Mouse (Mus musculus): ENCODE results near the gene Lmbrd1. TPM values are rescaled to one million over a fixed set of nuclear protein-coding genes. Genes with fewer than 3 reads are reported as not detected.

Lmbrd1 gene
- polyA plus RNA-seq, 1 experiment from 2014 or later, result 31.2 TPM

DNA sequence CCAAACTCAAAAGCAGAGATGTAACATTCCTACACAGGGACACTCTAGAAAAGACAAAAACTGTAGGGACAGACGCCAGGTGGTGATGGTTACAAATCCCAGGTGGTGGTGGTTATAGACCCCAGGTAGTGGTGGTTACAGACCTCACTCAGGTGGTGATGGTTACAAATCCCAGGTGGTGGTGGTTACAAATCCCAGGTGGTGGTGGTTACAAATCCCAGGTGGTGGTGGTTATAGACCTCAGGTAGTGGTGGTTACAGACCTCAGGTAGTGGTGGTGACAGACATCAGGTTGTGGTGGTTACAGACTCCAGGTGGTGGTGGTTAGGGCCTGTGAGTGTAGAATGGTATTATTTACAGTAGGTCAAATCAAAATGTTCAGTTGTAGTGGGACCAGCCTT lies 5.5 kb downstream of the Lmbrd1 start:
- H3K4me2 ChIP-seq, result no peak overlapping the region
- H3K27ac ChIP-seq, result no peak overlapping the region
- no peaks in the 10 kb centered on the region for H3K36me3 ChIP-seq (ENCODE audit: poor library complexity, severe bottlenecking)
- H3K4me1 ChIP-seq, result peaks cover 6% of the 10 kb centered on the region
- WGBS, result 85% methylated on average over 1 of the region's 1 CpGs
- H3K9me3 ChIP-seq (replicated peaks), result no peaks in the 10 kb centered on the region
- no peak overlapping the region for H3K4me3 ChIP-seq
- no peaks in the 10 kb centered on the region for H3K27me3 ChIP-seq
- H3K9ac ChIP-seq, result no peak overlapping the region
- ATAC-seq, result peak; percentile 92

DNA sequence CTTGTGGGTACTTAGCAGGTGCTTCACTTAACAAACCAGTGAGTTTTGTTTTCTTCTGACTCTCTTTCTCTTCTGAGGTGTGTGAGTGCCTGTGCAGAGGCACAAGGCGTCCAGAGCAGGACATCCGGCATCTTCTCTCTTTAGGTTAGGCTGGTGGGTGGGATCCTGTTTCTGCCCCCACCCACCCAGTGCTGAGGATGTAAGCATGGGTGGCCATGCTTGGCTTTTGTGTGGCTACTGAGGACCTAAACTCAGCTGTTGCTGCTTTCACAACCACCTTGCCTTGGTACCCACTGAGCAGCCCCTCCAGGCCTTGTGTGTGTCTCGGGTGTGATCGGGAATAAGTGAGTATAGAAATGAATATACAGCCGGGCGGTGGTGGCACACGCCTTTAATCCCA lies 7.2 kb downstream of the Lmbrd1 start:
- no peak overlapping the region for H3K9ac ChIP-seq
- no peaks in the 10 kb centered on the region for H3K27me3 ChIP-seq
- H3K9me3 ChIP-seq (replicated peaks), result no peaks in the 10 kb centered on the region
- no peaks in the 10 kb centered on the region for H3K36me3 ChIP-seq (ENCODE audit: poor library complexity, severe bottlenecking)
- no peaks in the 10 kb centered on the region for H3K4me1 ChIP-seq
- no peak overlapping the region for H3K27ac ChIP-seq
- no peak overlapping the region for H3K4me3 ChIP-seq
- no peak overlapping the region for H3K4me2 ChIP-seq
- 92% methylated on average over 7 of the region's 7 CpGs for whole genome bisulfite sequencing
- ATAC-seq, result no peak

GRCm38 (mm10) chr1:24686235-24687021 lies 8.0 kb downstream of the Lmbrd1 start:
- ATAC-seq, result peak; percentile 73

GRCm38 (mm10) chr1:24697677-24698076 lies 19.2 kb downstream of the Lmbrd1 start:
- no peak overlapping the region for H3K4me3 ChIP-seq
- H3K9ac ChIP-seq, result no peak overlapping the region
- no peaks in the 10 kb centered on the region for H3K9me3 ChIP-seq (replicated peaks)
- peaks cover 8% of the 10 kb centered on the region for H3K36me3 ChIP-seq (ENCODE audit: poor library complexity, severe bottlenecking)
- H3K4me2 ChIP-seq, result no peak overlapping the region
- no peaks in the 10 kb centered on the region for H3K4me1 ChIP-seq
- no peak for ATAC-seq
- WGBS, result 88% methylated on average over 3 of the region's 3 CpGs
- H3K27me3 ChIP-seq, result no peaks in the 10 kb centered on the region
- H3K27ac ChIP-seq, result no peak overlapping the region

More at GRCm38 (mm10) chr1:24686235-24687021, 8.0 kb downstream of the Lmbrd1 start:
- H3K9ac ChIP-seq, result no peak overlapping the region
- no peak overlapping the region for H3K4me3 ChIP-seq
- no peaks in the 10 kb centered on the region for H3K27me3 ChIP-seq
- WGBS, result 81% methylated on average over 4 of the region's 4 CpGs
- no peaks in the 10 kb centered on the region for H3K4me1 ChIP-seq
- no peak overlapping the region for H3K27ac ChIP-seq
- no peaks in the 10 kb centered on the region for H3K36me3 ChIP-seq (ENCODE audit: poor library complexity, severe bottlenecking)
- H3K9me3 ChIP-seq (replicated peaks), result no peaks in the 10 kb centered on the region
- H3K4me2 ChIP-seq, result no peak overlapping the region

GRCm38 (mm10) chr1:24698146-24698880 lies 19.9 kb downstream of the Lmbrd1 start:
- no peak for ATAC-seq
- H3K4me3 ChIP-seq, result no peak overlapping the region
- H3K4me1 ChIP-seq, result no peaks in the 10 kb centered on the region
- H3K36me3 ChIP-seq (ENCODE audit: poor library complexity, severe bottlenecking), result peaks cover 4% of the 10 kb centered on the region
- H3K27me3 ChIP-seq, result no peaks in the 10 kb centered on the region
- H3K27ac ChIP-seq, result no peak overlapping the region
- H3K9me3 ChIP-seq (replicated peaks), result no peaks in the 10 kb centered on the region
- 73% methylated on average over 9 of the region's 9 CpGs for WGBS
- H3K9ac ChIP-seq, result no peak overlapping the region
- no peak overlapping the region for H3K4me2 ChIP-seq

DNA sequence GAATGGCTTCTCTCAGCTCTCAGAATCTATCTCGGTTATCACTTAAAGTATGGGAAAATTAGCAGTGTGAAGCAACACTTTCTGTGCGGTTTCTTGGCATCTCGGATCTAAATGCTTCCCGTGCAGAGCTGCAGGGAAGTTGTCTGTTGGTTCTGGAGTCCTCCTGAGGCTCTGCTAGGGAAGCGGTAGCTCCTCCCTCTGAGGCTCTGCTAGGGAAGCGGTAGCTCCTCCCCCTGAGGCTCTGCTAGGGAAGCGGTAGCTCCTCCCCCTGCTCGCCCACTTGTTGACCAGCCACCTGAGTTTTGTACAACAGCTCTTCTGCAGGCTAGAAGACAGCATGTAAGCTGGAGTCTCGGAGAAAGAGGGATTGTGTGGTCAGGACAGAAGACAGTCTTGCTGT lies 20.9 kb downstream of the Lmbrd1 start:
- Histone ChIP-seq H3K4me2 (no peak overlapping the region), H3K4me1 (no peaks in the 10 kb centered on the region), H3K9me3 (replicated peaks) (no peaks in the 10 kb centered on the region), H3K27me3 (no peaks in the 10 kb centered on the region), H3K27ac (no peak overlapping the region), H3K4me3 (no peak overlapping the region), H3K36me3 (ENCODE audit: poor library complexity, severe bottlenecking) (no peaks in the 10 kb centered on the region; the same call in 1 of the 2 replicates), H3K9ac (no peak overlapping the region)
- WGBS, result 29% methylated on average over 9 of the region's 9 CpGs
- no peak for ATAC-seq

GRCm38 (mm10) chr1:24700241-24700640 lies 21.8 kb downstream of the Lmbrd1 start:
- 92% methylated on average over 5 of the region's 5 CpGs for WGBS
- H3K4me1 ChIP-seq, result no peaks in the 10 kb centered on the region
- no peaks in the 10 kb centered on the region for H3K27me3 ChIP-seq
- peaks cover 4% of the 10 kb centered on the region; the same call in 1 of the 2 replicates for H3K36me3 ChIP-seq (ENCODE audit: poor library complexity, severe bottlenecking)
- H3K9ac ChIP-seq, result no peak overlapping the region
- ATAC-seq, result no peak
- H3K9me3 ChIP-seq (replicated peaks), result no peaks in the 10 kb centered on the region
- H3K4me2 ChIP-seq, result no peak overlapping the region
- H3K27ac ChIP-seq, result no peak overlapping the region
- no peak overlapping the region for H3K4me3 ChIP-seq

GRCm38 (mm10) chr1:24703821-24704220 lies 25.4 kb downstream of the Lmbrd1 start:
- no peaks in the 10 kb centered on the region for H3K4me1 ChIP-seq
- WGBS, result 83% methylated on average over 6 of the region's 6 CpGs
- H3K4me2 ChIP-seq, result no peak overlapping the region
- no peak overlapping the region for H3K9ac ChIP-seq
- no peak overlapping the region for H3K27ac ChIP-seq
- no peaks in the 10 kb centered on the region for H3K9me3 ChIP-seq (replicated peaks)
- no peak overlapping the region for H3K4me3 ChIP-seq
- no peak for ATAC-seq
- H3K27me3 ChIP-seq, result no peaks in the 10 kb centered on the region
- peaks cover 11% of the 10 kb centered on the region; the same call in 1 of the 2 replicates for H3K36me3 ChIP-seq (ENCODE audit: poor library complexity, severe bottlenecking)

GRCm38 (mm10) chr1:24716301-24716700 lies 37.9 kb downstream of the Lmbrd1 start:
- no peak overlapping the region for H3K4me2 ChIP-seq
- H3K27ac ChIP-seq, result no peak overlapping the region
- WGBS, result 92% methylated on average over 4 of the region's 4 CpGs
- no peaks in the 10 kb centered on the region for H3K27me3 ChIP-seq
- no peak overlapping the region for H3K4me3 ChIP-seq
- no peak for ATAC-seq
- H3K4me1 ChIP-seq, result no peaks in the 10 kb centered on the region
- H3K9ac ChIP-seq, result no peak overlapping the region
- peaks cover 25% of the 10 kb centered on the region for H3K36me3 ChIP-seq (ENCODE audit: poor library complexity, severe bottlenecking)
- peaks cover 5% of the 10 kb centered on the region; the same call in 1 of the 2 replicates for H3K9me3 ChIP-seq (replicated peaks)

DNA sequence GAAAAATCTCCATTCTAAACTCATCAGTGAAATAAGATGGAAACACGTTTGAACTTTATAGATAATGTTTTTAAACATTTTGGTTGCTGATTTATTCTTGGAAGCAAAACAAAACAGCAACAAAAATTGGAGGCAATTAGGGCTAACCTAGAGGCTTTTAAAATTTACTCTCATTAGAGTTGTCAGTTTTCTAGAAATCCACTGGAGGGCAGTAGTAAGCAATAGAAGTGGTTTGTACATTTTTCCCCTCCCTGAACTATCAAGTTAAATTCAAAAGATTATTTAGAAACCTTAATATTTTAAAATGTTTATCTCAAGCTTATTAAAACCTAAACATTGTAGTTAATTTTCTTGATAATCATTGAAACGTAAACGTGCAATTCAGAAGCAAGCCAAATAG lies 41.2 kb downstream of the Lmbrd1 start:
- 58% methylated on average over 3 of the region's 3 CpGs for WGBS
- Histone ChIP-seq H3K9me3 (replicated peaks) (peaks cover 5% of the 10 kb centered on the region; the same call in 1 of the 2 replicates), H3K36me3 (ENCODE audit: poor library complexity, severe bottlenecking) (peaks cover 25% of the 10 kb centered on the region), H3K27ac (no peak overlapping the region), H3K4me1 (no peaks in the 10 kb centered on the region), H3K4me3 (no peak overlapping the region), H3K9ac (no peak overlapping the region), H3K4me2 (no peak overlapping the region), H3K27me3 (no peaks in the 10 kb centered on the region)
- no peak for ATAC-seq

DNA sequence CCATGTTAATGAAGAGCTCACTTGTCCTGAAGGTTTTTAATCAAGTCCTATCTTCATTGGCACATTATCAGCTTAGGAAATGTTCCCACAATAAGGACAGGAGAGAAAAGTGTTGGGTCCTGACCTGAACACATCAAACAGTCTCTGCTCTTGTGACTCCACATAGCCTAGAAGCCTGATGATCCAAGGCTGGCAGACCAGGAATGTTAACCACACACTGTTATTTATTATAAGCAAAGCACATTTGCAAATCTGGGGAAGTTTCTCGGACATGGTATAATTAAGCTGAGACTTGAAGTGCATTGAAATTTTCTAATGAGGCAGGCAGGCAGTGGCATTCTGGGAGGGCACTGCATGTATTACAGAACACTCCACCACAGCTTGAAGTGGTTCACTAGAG lies 41.8 kb downstream of the Lmbrd1 start:
- H3K27ac ChIP-seq, result no peak overlapping the region
- H3K4me3 ChIP-seq, result no peak overlapping the region
- H3K9ac ChIP-seq, result no peak overlapping the region
- WGBS, result 28% methylated on average over 1 of the region's 1 CpGs
- no peaks in the 10 kb centered on the region for H3K4me1 ChIP-seq
- no peaks in the 10 kb centered on the region for H3K27me3 ChIP-seq
- H3K9me3 ChIP-seq (replicated peaks), result peaks cover 5% of the 10 kb centered on the region; the same call in 1 of the 2 replicates
- peaks cover 20% of the 10 kb centered on the region for H3K36me3 ChIP-seq (ENCODE audit: poor library complexity, severe bottlenecking)
- H3K4me2 ChIP-seq, result no peak overlapping the region
- 0 out of 2 replicates have a peak, but pooled peaks have one; percentile 30 for ATAC-seq

- Histone ChIP-seq H3K9ac (no peak overlapping the region), H3K36me3 (ENCODE audit: poor library complexity, severe bottlenecking) (peaks cover 50% of the 10 kb centered on the region), H3K4me3 (no peak overlapping the region), H3K4me2 (no peak overlapping the region), H3K4me1 (no peaks in the 10 kb centered on the region), H3K27me3 (no peaks in the 10 kb centered on the region), H3K9me3 (replicated peaks) (no peaks in the 10 kb centered on the region), H3K27ac (no peak overlapping the region)
- 96% methylated on average over 11 of the region's 11 CpGs for WGBS
- no peak for ATAC-seq
Measured at GRCm38 (mm10) chr1:24729784-24730183, 51.4 kb downstream of the Lmbrd1 start.

Measured in forebrain, embryonic 13.5 days (tissue).